Mouse (Mus musculus) hindbrain, embryonic 12.5 days (tissue): ENCODE results near the gene Il24. TPM values are rescaled to one million over a fixed set of nuclear protein-coding genes. Genes with fewer than 3 reads are reported as not detected.

Source experiments
- ATAC-seq: fragments of 200-750 bp; cut with Nextera tagmentation; 2 replicates; pipeline ENCODE4 v1.8.0; 2017; ENCODE audit warnings: moderate TSS enrichment; ENCODE audit not compliant: low FRiP score
- H3K27ac ChIP-seq: fragments of 300-500 bp; sonication (generic); 2 replicates; pipeline ENCODE4 v1.5.1; 2016; ENCODE audit warnings: mild to moderate bottlenecking
- H3K27me3 ChIP-seq: fragments of 300-500 bp; sonication (generic); 2 replicates; pipeline ENCODE4 v1.6.1; 2016; ENCODE audit warnings: mild to moderate bottlenecking
- H3K36me3 ChIP-seq: fragments of 300-500 bp; sonication (generic); 2 replicates; pipeline ENCODE4 v1.6.1; 2016; ENCODE audit warnings: mild to moderate bottlenecking
- H3K4me1 ChIP-seq: fragments of 300-500 bp; sonication (generic); 2 replicates; pipeline ENCODE4 v1.6.1; 2016
- H3K4me2 ChIP-seq: fragments of 300-500 bp; sonication (generic); replicated peaks from 2 replicates; pipeline ENCODE4 v1.6.1; 2016; ENCODE audit warnings: mild to moderate bottlenecking
- H3K4me3 ChIP-seq: fragments of 300-500 bp; sonication (generic); 2 replicates; pipeline ENCODE4 v1.5.1; 2016; ENCODE audit warnings: mild to moderate bottlenecking
- H3K9ac ChIP-seq: fragments of 300-500 bp; sonication (generic); 2 replicates; pipeline ENCODE4 v1.6.1; 2016; ENCODE audit warnings: mild to moderate bottlenecking, moderate library complexity
- H3K9me3 ChIP-seq: fragments of 300-500 bp; sonication (generic); replicated peaks from 2 replicates; pipeline ENCODE4 v1.6.1; 2016; ENCODE audit warnings: mild to moderate bottlenecking
- WGBS: fragments of 180-500 bp; shearing (Covaris S2); methylation state at CpG from one replicate; pipeline ENCODE4 v1.1.7; 2016; 5-methylcytosine and 5-hydroxymethylcytosine counted together
- polyA plus RNA-seq: library from polyadenylated mRNA; unstranded; fragments of >200 nt; fragmentation: Nextera tagmentation; extraction: Ambion mirVana; gene quantifications from 2 replicates; pipeline ENCODE4 v1.2.1, GENCODE M21; 2016

Gene Il24
- polyA plus RNA-seq, 1 experiment from 2014 or later, result not detected

- Histone ChIP-seq H3K36me3 (no peaks in the 10 kb centered on the region), H3K27me3 (no peaks in the 10 kb centered on the region), H3K4me3 (no peak overlapping the region), H3K9me3 (no peaks in the 10 kb centered on the region), H3K27ac (no peak overlapping the region), H3K9ac (no peak overlapping the region), H3K4me2 (no peak overlapping the region), H3K4me1 (no peaks in the 10 kb centered on the region)
- ATAC-seq, result no peak
- WGBS, result 89% methylated on average over 7 of the region's 7 CpGs
Observed at GRCm38 (mm10) chr1:130841621-130842020, 45.6 kb downstream of the Il24 start.

- no peak overlapping the region for H3K9ac ChIP-seq
- H3K9me3 ChIP-seq, result no peaks in the 10 kb centered on the region
- no peak overlapping the region for H3K27ac ChIP-seq
- no peaks in the 10 kb centered on the region for H3K27me3 ChIP-seq
- H3K36me3 ChIP-seq, result no peaks in the 10 kb centered on the region
- 86% methylated on average over 8 of the region's 8 CpGs for WGBS
- ATAC-seq, result no peak
- no peaks in the 10 kb centered on the region for H3K4me1 ChIP-seq
- no peak overlapping the region for H3K4me3 ChIP-seq
- no peak overlapping the region for H3K4me2 ChIP-seq
Observed at GRCm38 (mm10) chr1:130840599-130841379, 46.5 kb downstream of the Il24 start.

GRCm38 (mm10) chr1:130838288-130838687 lies 49.0 kb downstream of the Il24 start:
- H3K4me2 ChIP-seq, result no peak overlapping the region
- no peak for ATAC-seq
- H3K9me3 ChIP-seq, result no peaks in the 10 kb centered on the region
- no peaks in the 10 kb centered on the region for H3K4me1 ChIP-seq
- H3K36me3 ChIP-seq, result no peaks in the 10 kb centered on the region
- 61% methylated on average over 6 of the region's 6 CpGs for WGBS
- no peak overlapping the region for H3K27ac ChIP-seq
- no peak overlapping the region for H3K4me3 ChIP-seq
- no peak overlapping the region for H3K9ac ChIP-seq
- H3K27me3 ChIP-seq, result no peaks in the 10 kb centered on the region

GRCm38 (mm10) chr1:130835161-130835936 lies 51.9 kb downstream of the Il24 start:
- Histone ChIP-seq H3K4me3 (no peak overlapping the region), H3K4me2 (no peak overlapping the region), H3K27ac (no peak overlapping the region), H3K36me3 (no peaks in the 10 kb centered on the region), H3K27me3 (no peaks in the 10 kb centered on the region), H3K9ac (no peak overlapping the region), H3K4me1 (no peaks in the 10 kb centered on the region), H3K9me3 (no peaks in the 10 kb centered on the region)
- WGBS, result 93% methylated on average over 6 of the region's 6 CpGs
- no peak for ATAC-seq

GRCm38 (mm10) chr1:130832230-130833149 lies 54.8 kb downstream of the Il24 start:
- no peaks in the 10 kb centered on the region for H3K27me3 ChIP-seq
- ATAC-seq, result no peak
- no peak overlapping the region for H3K9ac ChIP-seq
- WGBS, result 80% methylated on average over 5 of the region's 5 CpGs
- H3K4me1 ChIP-seq, result no peaks in the 10 kb centered on the region
- H3K36me3 ChIP-seq, result no peaks in the 10 kb centered on the region
- no peaks in the 10 kb centered on the region for H3K9me3 ChIP-seq
- H3K4me2 ChIP-seq, result no peak overlapping the region
- no peak overlapping the region for H3K27ac ChIP-seq
- no peak overlapping the region for H3K4me3 ChIP-seq

Other genes with a start within 250 kb of the Il24 start
- gene C4bp, start 225.8 kb downstream of the Il24 start, polyA plus RNA-seq, result not detected in 2 replicates
- 0.15 TPM in 1 of 2 replicates, not detected in the other for gene Gm29427, start 171.7 kb downstream of the Il24 start, polyA plus RNA-seq
- gene Yod1, start 170.1 kb downstream of the Il24 start, polyA plus RNA-seq, result 19.2 and 19.9 TPM in 2 replicates
- 17.0 and 17.8 TPM in 2 replicates for gene Pfkfb2, start 158.2 kb downstream of the Il24 start, polyA plus RNA-seq
- 1.2 and 1.3 TPM in 2 replicates for gene AA986860, start 155.5 kb downstream of the Il24 start, polyA plus RNA-seq
- gene Fcamr, start 86.6 kb downstream of the Il24 start, polyA plus RNA-seq, result not detected in 2 replicates
- not detected in 2 replicates for gene Pigr, start 60.8 kb downstream of the Il24 start, polyA plus RNA-seq
- not detected in 2 replicates for gene Fcmr, start 21.8 kb downstream of the Il24 start, polyA plus RNA-seq
- gene Il20, start 24.0 kb upstream of the Il24 start, polyA plus RNA-seq, result not detected in 2 replicates
- not detected in 2 replicates for gene Il19, start 52.7 kb upstream of the Il24 start, polyA plus RNA-seq
- not detected in 2 replicates for gene Il10, start 132.4 kb upstream of the Il24 start, polyA plus RNA-seq
- 50.3 and 52.4 TPM in 2 replicates for gene Mapkapk2, start 210.4 kb upstream of the Il24 start, polyA plus RNA-seq